In the genomic region with DNA sequence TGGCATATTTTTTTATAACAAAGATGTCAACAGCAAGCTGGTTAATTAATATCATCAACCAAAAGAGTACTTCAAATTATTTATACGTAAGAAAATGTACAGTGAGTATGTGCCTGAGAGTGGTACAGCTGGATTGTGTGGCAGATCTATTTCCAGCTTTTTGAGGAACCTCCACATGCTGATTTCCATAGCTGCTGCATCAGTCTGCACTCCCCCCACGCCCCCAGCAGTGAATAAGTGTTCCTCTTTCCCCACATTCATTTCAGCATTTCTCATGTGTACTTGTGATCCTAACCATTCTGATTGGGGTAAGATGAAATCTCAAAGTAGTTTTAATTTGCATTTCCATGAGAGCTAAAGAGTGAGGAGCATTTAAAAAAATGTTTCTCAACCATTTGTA, we compare ENCODE assay signal across 20 mouse cellular contexts. TPM values are rescaled to one million over a fixed set of nuclear protein-coding genes. Genes with fewer than 3 reads are reported as not detected.
DNase-seq lines count a peak whose midpoint lies in the region; ATAC-seq and TF ChIP-seq lines count a peak whose summit lies in the region.
"Had no signal": no experiment of that assay in that cellular context is flagged by ENCODE, and none has a peak within 500 bp of the region (broad histone marks: within the 10 kb centered on the region; RNA-seq: fewer than 3 reads in every experiment).

No protein-coding gene starts in this region.

- H3K4me3 ChIP-seq in lung, postnatal 0 days (ENCODE audit: low read depth, low read length): no peak overlapping the region
- H3K4me3 ChIP-seq in layer of hippocampus, adult 2 months: no peak overlapping the region
- H3K4me3 ChIP-seq: embryonic facial prominence, embryonic 13.5 days; forebrain, embryonic 12.5 days; heart, embryonic 12.5 days; hindbrain, embryonic 10.5 days had no signal

- H3K36me3 ChIP-seq in lung, postnatal 0 days (ENCODE audit: insufficient read depth, low read length): no peaks in the 10 kb centered on the region
- no peaks in the 10 kb centered on the region for H3K36me3 ChIP-seq in splenic B cell, adult 2 months (ENCODE audit: control insufficient read depth, insufficient read depth, low read length, poor library complexity, severe bottlenecking)
- H3K36me3 ChIP-seq: embryonic facial prominence, embryonic 13.5 days; forebrain, embryonic 12.5 days; G1E; heart, embryonic 12.5 days; hindbrain, embryonic 10.5 days had no signal

- H3K9ac ChIP-seq in lung, postnatal 0 days (replicated peaks; ENCODE audit: low read depth): no peak overlapping the region
- H3K9ac ChIP-seq: embryonic facial prominence, embryonic 13.5 days; forebrain, embryonic 12.5 days; heart, embryonic 12.5 days; hindbrain, embryonic 14.5 days had no signal

- no peaks in the 10 kb centered on the region for H3K9me3 ChIP-seq in lung, postnatal 0 days (ENCODE audit: low read length)
- H3K9me3 ChIP-seq: embryonic facial prominence, embryonic 13.5 days; forebrain, embryonic 12.5 days; G1E; heart, embryonic 12.5 days; hindbrain, embryonic 10.5 days had no signal

- no peak overlapping the region for H3K4me2 ChIP-seq in lung, postnatal 0 days (replicated peaks; ENCODE audit: low read depth, low read length)
- H3K4me2 ChIP-seq: embryonic facial prominence, embryonic 13.5 days; forebrain, embryonic 12.5 days; heart, embryonic 12.5 days; hindbrain, embryonic 14.5 days had no signal

- no peak for TF ChIP-seq EP300 in lung, postnatal 0 days (IDR thresholded peaks at IDR 0.05)

- ATAC-seq in lung, postnatal 0 days: no peak
- ATAC-seq in granulocyte monocyte progenitor cell, adult 5-6 weeks (replicated peaks; ENCODE audit: poor library complexity, severe bottlenecking): peak; percentile 62
- ATAC-seq: forebrain, embryonic 16.5 days had no signal

- H3K27me3 ChIP-seq in lung, postnatal 0 days (replicated peaks; ENCODE audit: insufficient read depth, low read length): no peaks in the 10 kb centered on the region
- H3K27me3 ChIP-seq in splenic B cell, adult 2 months (ENCODE audit: control insufficient read depth, insufficient read depth, low read length, poor library complexity, severe bottlenecking): no peaks in the 10 kb centered on the region
- H3K27me3 ChIP-seq: embryonic facial prominence, embryonic 13.5 days; forebrain, embryonic 12.5 days; heart, embryonic 12.5 days had no signal

- DNase-seq in lung, postnatal 0 days (ENCODE audit: low spot score): peak; percentile 12
- DNase-seq in lung, postnatal 25 days (ENCODE audit: low spot score): no peak
- peak; percentile 62 for DNase-seq in brain, adult 2 months (ENCODE audit: low read depth, low spot score)
- DNase-seq in splenic B cell, adult 2 months (ENCODE audit: low read depth, low spot score): peak; percentile 6
- DNase-seq in thymus, postnatal 0 days (ENCODE audit: low spot score): no peak
- no peak for DNase-seq in layer of hippocampus, adult 2 months (ENCODE audit: low spot score in 2 of 2)
- DNase-seq: adrenal gland, adult 8-10 months; adrenal gland, postnatal 36 days; cerebellum, adult 11 months; cerebellum, adult 8-10 months; cerebellum, postnatal 25 days; gastrocnemius, postnatal 36 days had no signal

- H3K4me1 ChIP-seq in lung, postnatal 0 days (ENCODE audit: insufficient read depth, low read depth, low read length): no peaks in the 10 kb centered on the region
- H3K4me1 ChIP-seq: embryonic facial prominence, embryonic 13.5 days; forebrain, embryonic 12.5 days; heart, embryonic 12.5 days; hindbrain, embryonic 10.5 days had no signal

- TF ChIP-seq CTCF in lung, postnatal 0 days (IDR thresholded peaks at IDR 0.05): no peak
- no peak for TF ChIP-seq CTCF in layer of hippocampus, adult 2 months (conservative IDR thresholded peaks at IDR 0.05)

- WGBS in lung, postnatal 0 days: 59% methylated on average over 2 of the region's 2 CpGs

- H3K27ac ChIP-seq in lung, postnatal 0 days (ENCODE audit: low read length): no peak overlapping the region
- no peak overlapping the region for H3K27ac ChIP-seq in layer of hippocampus, adult 2 months
- H3K27ac ChIP-seq: embryonic facial prominence, embryonic 13.5 days; forebrain, embryonic 12.5 days; hindbrain, embryonic 10.5 days; hindbrain, embryonic 14.5 days had no signal

RNA-seq across cellular contexts. Expression of gene Hivep2, which starts 30.2 kb away (rescaled TPM):
- polyA plus RNA-seq in lung, postnatal 0 days (2015; fragmentation: Nextera tagmentation; extraction: Ambion mirVana): 4.5 and 6.2 TPM in 2 replicates
- 1.4 and 5.4 TPM in 2 replicates for total RNA-seq in granulocyte monocyte progenitor cell, adult 5-6 weeks (2014; fragmentation: Nextera tagmentation)
- 0.62 and 0.69 TPM in 2 replicates for total RNA-seq in granulocyte monocyte progenitor cell, adult 5-6 weeks (2017)
- polyA plus RNA-seq in thymus, postnatal 0 days (2015; fragmentation: Nextera tagmentation; extraction: Ambion mirVana): 13.1 and 14.5 TPM in 2 replicates
- total RNA-seq in layer of hippocampus, adult 2 months (2021): 100 to 1,000 TPM; 203 to 210 TPM
- polyA plus RNA-seq: G1E had no signal

Comparison
In these comparisons a context has a peak if more than half of its experiments do, and no peak if none do; other contexts are left out.
1. DNase-seq: peak in lung, postnatal 0 days (single experiment), brain, adult 2 months (single experiment) and splenic B cell, adult 2 months (single experiment); none in lung, postnatal 25 days (single experiment), thymus, postnatal 0 days (single experiment) and layer of hippocampus, adult 2 months (0 of 2).
2. RNA of gene Hivep2, which starts 30.2 kb away (total RNA-seq): 203 to 210 TPM in layer of hippocampus, adult 2 months; 0.62 to 5.4 TPM in granulocyte monocyte progenitor cell, adult 5-6 weeks; every median in the first group is over 10 times any median in the second.